Mouse (Mus musculus) forebrain, embryonic 10.5 days (tissue): ENCODE data around the gene Cabp1. TPM values are rescaled to one million over a fixed set of nuclear protein-coding genes. Genes with fewer than 3 reads are reported as not detected.

Experiments used
- DNase-seq: peaks from one replicate; pipeline ENCODE4 v3.0.0-alpha.2; 2017; ENCODE audit warnings: low spot score; ENCODE audit errors: extremely low spot score
- H3K27ac ChIP-seq: fragments of 300-500 bp; sonication (generic); 2 replicates; pipeline ENCODE4 v1.5.1; 2016; ENCODE audit warnings: mild to moderate bottlenecking
- H3K27me3 ChIP-seq: fragments of 300-500 bp; sonication (generic); 2 replicates; pipeline ENCODE4 v1.6.1; 2016; ENCODE audit warnings: mild to moderate bottlenecking; ENCODE audit not compliant: poor library complexity, severe bottlenecking
- H3K36me3 ChIP-seq: fragments of 300-500 bp; sonication (generic); replicated peaks from 2 replicates; pipeline ENCODE4 v1.6.1; 2016; ENCODE audit warnings: mild to moderate bottlenecking, moderate library complexity
- H3K4me1 ChIP-seq: fragments of 300-500 bp; sonication (generic); 2 replicates; pipeline ENCODE4 v1.6.1; 2016
- H3K4me3 ChIP-seq: fragments of 300-500 bp; sonication (generic); 2 replicates; pipeline ENCODE4 v1.5.1; 2016; ENCODE audit warnings: mild to moderate bottlenecking, moderate library complexity
- H3K9me3 ChIP-seq: fragments of 300-500 bp; sonication (generic); 2 replicates; pipeline ENCODE4 v1.6.1; 2016; ENCODE audit warnings: mild to moderate bottlenecking, moderate library complexity
- WGBS: fragments of 180-500 bp; shearing (Covaris S2); methylation state at CpG from one replicate; pipeline ENCODE4 v1.1.7; 2016; 5-methylcytosine and 5-hydroxymethylcytosine counted together
- polyA plus RNA-seq: library from polyadenylated mRNA; unstranded; fragments of >200 nt; fragmentation: Nextera tagmentation; extraction: Ambion mirVana; gene quantifications from 2 replicates; pipeline ENCODE4 v1.2.1, GENCODE M21; 2016

Cabp1 gene
- polyA plus RNA-seq, 1 experiment from 2014 or later, result 0.31 TPM

DNA sequence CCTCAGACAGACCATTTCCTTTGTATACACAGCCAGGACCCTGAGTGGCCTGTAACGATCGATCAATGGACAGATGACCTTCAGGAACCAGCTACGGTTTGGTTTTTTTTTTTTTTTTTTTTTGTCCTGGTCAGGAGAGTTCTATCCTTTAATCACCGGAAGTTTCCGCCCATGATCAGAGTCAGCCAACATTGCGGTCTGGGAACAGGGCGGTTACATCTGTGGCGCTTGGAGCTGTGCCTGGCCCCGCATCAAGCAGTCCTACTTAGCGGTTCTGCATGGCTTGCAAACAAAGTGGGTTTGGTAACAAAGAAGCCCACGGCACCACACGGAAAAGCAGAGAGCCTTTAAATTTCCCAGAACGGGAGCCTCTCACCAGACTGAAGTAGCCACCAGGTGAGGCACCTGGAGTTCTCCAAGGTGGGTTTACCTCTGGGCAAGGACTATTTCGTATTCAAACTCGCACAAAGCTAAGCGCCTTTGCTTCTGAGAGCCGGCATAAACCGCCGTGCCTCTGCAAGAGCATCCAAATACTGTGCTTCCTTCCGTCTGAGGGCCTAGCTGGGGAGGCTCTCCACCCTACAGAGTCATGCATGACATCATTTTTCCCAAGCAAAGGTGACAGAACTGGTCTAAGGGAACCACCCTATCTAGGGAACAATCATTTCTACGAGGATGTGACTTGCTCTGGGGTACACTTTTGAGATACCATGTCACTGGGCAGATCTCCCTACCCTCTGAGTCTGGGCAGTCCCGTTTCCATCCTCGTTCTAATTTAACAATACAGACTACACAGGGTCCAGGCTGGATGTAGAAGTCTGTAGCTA lies 9.8 kb upstream of the Cabp1 start:
- Histone ChIP-seq H3K9me3 (no peaks in the 10 kb centered on the region), H3K27ac (peak overlapping the region; percentile 81), H3K4me1 (peaks cover 29% of the 10 kb centered on the region), H3K4me3 (peak overlapping the region; percentile 43), H3K36me3 (no peaks in the 10 kb centered on the region), H3K27me3 (peaks cover 53% of the 10 kb centered on the region)
- WGBS, result 14% methylated on average over 23 of the region's 23 CpGs
- DNase-seq, result peak; percentile 40

DNA sequence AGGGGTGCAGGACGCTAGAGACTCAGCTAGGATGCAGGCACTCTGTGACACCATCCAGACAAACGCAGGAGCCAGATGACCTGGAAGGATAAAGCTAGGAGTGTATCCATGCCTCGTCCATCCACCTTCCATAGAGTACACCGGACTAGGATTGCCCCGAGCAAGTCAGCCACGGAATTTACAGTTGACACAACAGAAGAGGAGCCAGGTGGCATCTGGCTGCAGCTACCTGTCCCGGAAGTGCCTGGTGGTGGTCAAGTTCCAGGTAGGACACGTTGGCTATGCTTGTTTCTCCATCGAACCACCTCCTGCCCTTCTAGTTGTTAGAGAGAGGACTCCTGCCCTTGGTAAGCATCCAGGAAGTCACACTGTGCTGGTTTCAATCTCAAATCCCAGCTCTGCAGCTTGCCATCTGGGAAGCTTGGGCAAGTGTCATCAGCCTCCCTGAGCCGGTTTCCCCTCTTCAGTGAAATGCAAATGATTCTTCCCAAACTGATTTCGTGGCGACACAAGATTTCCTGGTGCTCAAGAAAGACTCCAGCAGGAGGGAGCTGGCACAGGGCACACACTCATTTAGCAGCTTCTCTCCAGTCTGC lies 543 bp upstream of the Cabp1 start:
- 5% methylated on average over 12 of the region's 12 CpGs for WGBS
- peaks cover 75% of the 10 kb centered on the region for H3K27me3 ChIP-seq
- H3K4me1 ChIP-seq, result peaks cover 39% of the 10 kb centered on the region
- no peaks in the 10 kb centered on the region for H3K36me3 ChIP-seq
- no peak for DNase-seq
- peak overlapping the region; percentile 71 for H3K27ac ChIP-seq
- H3K9me3 ChIP-seq, result no peaks in the 10 kb centered on the region
- H3K4me3 ChIP-seq, result peak overlapping the region; percentile 73

DNA sequence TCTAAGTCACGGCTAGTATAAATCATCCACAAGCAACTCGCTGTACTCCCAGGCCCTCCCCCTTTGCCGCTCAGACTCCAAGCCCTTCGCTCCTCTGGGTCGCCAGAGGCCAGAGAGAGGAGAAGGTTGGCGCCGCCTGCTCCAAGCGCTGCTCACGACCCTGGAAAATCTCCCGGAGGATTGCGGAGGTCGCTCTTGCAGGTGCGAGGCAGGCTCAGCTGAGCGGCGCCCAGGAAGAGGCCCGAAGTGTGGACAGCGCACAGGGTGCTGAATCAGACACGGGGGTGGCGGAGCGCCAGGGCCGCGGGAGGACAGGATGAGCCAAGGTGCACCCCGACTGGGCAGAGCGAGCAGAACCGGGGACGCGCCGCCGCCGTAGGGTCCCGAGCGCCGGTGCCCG lies 955 bp downstream of the Cabp1 start:
- peak; percentile 48 for DNase-seq
- WGBS, result under 1% methylated on average over 33 of the region's 34 CpGs
- H3K4me1 ChIP-seq, result peaks cover 39% of the 10 kb centered on the region
- H3K27ac ChIP-seq, result peak overlapping the region; percentile 71
- H3K4me3 ChIP-seq, result peak overlapping the region; percentile 73
- H3K9me3 ChIP-seq, result 0 out of 2 replicates have a peak, but pooled peaks cover 3% of the 10 kb centered on the region
- no peaks in the 10 kb centered on the region for H3K36me3 ChIP-seq
- H3K27me3 ChIP-seq, result peaks cover 89% of the 10 kb centered on the region

GRCm38 (mm10) chr5:115192828-115193195 lies 1.4 kb downstream of the Cabp1 start:
- DNase-seq, result no peak
- Histone ChIP-seq H3K27me3 (peaks cover 93% of the 10 kb centered on the region), H3K36me3 (no peaks in the 10 kb centered on the region), H3K4me1 (peaks cover 41% of the 10 kb centered on the region), H3K4me3 (peak overlapping the region; percentile 73), H3K27ac (no peak overlapping the region), H3K9me3 (0 out of 2 replicates have a peak, but pooled peaks cover 4% of the 10 kb centered on the region)
- 15% methylated on average over 7 of the region's 7 CpGs for WGBS

GRCm38 (mm10) chr5:115191880-115192827 lies 2.0 kb downstream of the Cabp1 start:
- peaks cover 97% of the 10 kb centered on the region for H3K27me3 ChIP-seq
- H3K9me3 ChIP-seq, result 0 out of 2 replicates have a peak, but pooled peaks cover 4% of the 10 kb centered on the region
- peak; percentile 40 for DNase-seq
- H3K36me3 ChIP-seq, result no peaks in the 10 kb centered on the region
- H3K27ac ChIP-seq, result no peak overlapping the region
- peak overlapping the region; percentile 73 for H3K4me3 ChIP-seq
- peaks cover 48% of the 10 kb centered on the region for H3K4me1 ChIP-seq
- 12% methylated on average over 29 of the region's 29 CpGs for WGBS

- H3K4me3 ChIP-seq, result no peak overlapping the region
- peaks cover 67% of the 10 kb centered on the region for H3K4me1 ChIP-seq
- H3K27me3 ChIP-seq, result peaks cover 96% of the 10 kb centered on the region
- H3K27ac ChIP-seq, result no peak overlapping the region
- WGBS, result 82% methylated on average over 12 of the region's 12 CpGs
- H3K36me3 ChIP-seq, result no peaks in the 10 kb centered on the region
- H3K9me3 ChIP-seq, result 0 out of 2 replicates have a peak, but pooled peaks cover 4% of the 10 kb centered on the region
- DNase-seq, result no peak
Observed at GRCm38 (mm10) chr5:115190081-115190480, 4.1 kb downstream of the Cabp1 start.

DNA sequence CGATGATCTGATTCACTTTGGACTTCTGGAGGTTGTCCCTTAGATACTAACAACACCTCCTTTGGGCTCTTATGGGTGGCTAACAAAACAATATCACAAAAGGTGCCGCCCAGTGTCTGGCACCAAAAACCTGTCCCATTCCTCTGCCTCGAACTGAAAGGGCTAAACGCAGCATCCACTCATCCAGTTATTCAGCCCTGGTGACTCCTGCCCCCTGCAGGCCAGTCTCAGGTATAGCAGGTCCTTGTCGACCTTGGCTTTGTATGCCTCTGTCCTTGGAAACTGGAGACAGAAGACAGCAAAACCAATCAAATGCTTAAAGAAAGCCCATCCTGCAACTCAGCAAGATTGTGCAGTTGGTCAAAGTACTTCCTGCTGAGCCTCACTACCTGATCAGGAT lies 5.4 kb downstream of the Cabp1 start:
- Histone ChIP-seq H3K4me3 (no peak overlapping the region), H3K4me1 (peaks cover 65% of the 10 kb centered on the region), H3K36me3 (no peaks in the 10 kb centered on the region), H3K27ac (no peak overlapping the region), H3K27me3 (peaks cover 87% of the 10 kb centered on the region), H3K9me3 (0 out of 2 replicates have a peak, but pooled peaks cover 4% of the 10 kb centered on the region)
- WGBS, result 53% methylated on average over 5 of the region's 5 CpGs
- DNase-seq, result peak; percentile 50

DNA sequence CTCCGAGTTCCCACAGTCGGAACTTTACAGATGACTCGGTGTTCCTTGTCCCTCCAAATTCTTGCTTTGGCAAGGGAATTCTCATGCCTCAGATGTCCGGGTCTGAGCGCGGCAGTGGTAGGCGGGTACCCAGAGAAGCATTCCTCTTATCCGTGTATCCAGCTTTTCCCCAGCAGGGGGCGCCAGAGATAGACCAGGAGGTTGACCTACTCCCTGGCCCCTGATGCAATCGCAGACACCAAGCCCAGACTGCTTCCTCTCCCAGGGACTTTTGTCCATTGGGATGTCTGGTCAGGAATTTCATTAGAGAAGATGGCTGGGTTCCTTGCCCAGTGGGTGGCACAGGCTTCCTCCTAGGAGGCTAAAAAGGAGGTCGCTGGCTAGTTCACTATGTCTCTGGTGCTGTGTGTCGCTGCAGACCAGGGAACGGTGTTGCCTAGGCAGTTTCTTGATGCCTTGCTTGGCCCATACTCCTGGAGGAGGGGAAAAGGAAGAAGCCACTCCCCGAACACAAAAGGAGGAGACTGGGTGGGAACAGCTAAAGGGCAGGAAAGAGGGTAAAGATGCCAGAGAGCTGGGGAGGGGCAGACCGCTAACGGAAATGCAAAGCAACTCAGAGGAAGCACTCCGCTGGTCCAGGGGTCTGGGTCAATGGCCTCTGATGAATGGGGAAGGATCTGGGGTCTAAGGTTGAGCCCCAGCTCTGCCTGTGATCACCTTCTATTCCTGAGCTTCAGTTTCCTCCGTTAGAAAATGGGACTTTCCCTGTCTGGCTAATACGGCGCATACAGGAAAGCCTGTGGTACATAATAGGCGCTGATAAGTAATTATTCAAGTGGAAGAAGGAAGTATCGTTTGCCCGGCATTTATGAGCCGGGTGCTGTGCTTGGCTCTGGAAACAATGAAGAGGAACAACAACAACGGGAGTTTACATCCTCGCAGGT lies 6.7 kb downstream of the Cabp1 start:
- peak; percentile 96 for DNase-seq
- peak overlapping the region; percentile 65 for H3K27ac ChIP-seq
- H3K36me3 ChIP-seq, result no peaks in the 10 kb centered on the region
- peak overlapping the region; percentile 18 for H3K4me3 ChIP-seq
- 18% methylated on average over 26 of the region's 26 CpGs for WGBS
- H3K4me1 ChIP-seq, result peaks cover 56% of the 10 kb centered on the region
- 0 out of 2 replicates have a peak, but pooled peaks cover 4% of the 10 kb centered on the region for H3K9me3 ChIP-seq
- H3K27me3 ChIP-seq, result peaks cover 73% of the 10 kb centered on the region

GRCm38 (mm10) chr5:115186371-115187073 lies 7.7 kb downstream of the Cabp1 start:
- peaks cover 47% of the 10 kb centered on the region for H3K4me1 ChIP-seq
- 0 out of 2 replicates have a peak, but pooled peaks cover 4% of the 10 kb centered on the region for H3K9me3 ChIP-seq
- 50% methylated on average over 17 of the region's 17 CpGs for WGBS
- H3K36me3 ChIP-seq, result no peaks in the 10 kb centered on the region
- peak overlapping the region; percentile 8; the same call in 1 of the 2 replicates for H3K27ac ChIP-seq
- H3K27me3 ChIP-seq, result peaks cover 71% of the 10 kb centered on the region
- H3K4me3 ChIP-seq, result peak overlapping the region; percentile 18
- DNase-seq, result no peak

GRCm38 (mm10) chr5:115184726-115185125 lies 9.5 kb downstream of the Cabp1 start:
- Histone ChIP-seq H3K4me1 (peaks cover 44% of the 10 kb centered on the region), H3K27me3 (peaks cover 53% of the 10 kb centered on the region), H3K9me3 (0 out of 2 replicates have a peak, but pooled peaks cover 4% of the 10 kb centered on the region), H3K27ac (no peak overlapping the region), H3K4me3 (peak overlapping the region; percentile 34), H3K36me3 (no peaks in the 10 kb centered on the region)
- no peak for DNase-seq
- 20% methylated on average over 15 of the region's 15 CpGs for WGBS

DNA sequence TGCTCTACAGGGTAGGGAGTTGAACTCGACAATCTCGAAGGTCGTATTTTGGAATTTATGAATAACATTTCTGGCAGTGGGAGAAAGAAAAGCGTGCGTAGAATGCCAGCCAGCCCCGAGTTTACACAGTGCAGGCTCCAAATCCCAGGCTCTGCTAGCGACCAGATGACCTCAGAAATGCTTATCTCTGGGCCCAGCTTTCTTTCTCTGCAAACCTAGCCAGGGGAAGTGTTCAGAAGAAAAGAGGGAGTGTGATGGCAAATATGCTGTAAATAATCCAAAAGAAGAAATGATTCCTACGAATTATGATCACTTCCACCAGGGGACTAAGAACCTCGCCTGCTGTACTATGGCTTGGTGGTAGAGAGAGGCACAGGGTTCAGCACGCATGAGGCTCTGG lies 10.7 kb downstream of the Cabp1 start:
- DNase-seq, result no peak
- 89% methylated on average over 10 of the region's 10 CpGs for WGBS
- peaks cover 42% of the 10 kb centered on the region for H3K27me3 ChIP-seq

More for the DNA sequence above, 10.7 kb downstream of the Cabp1 start:
- Histone ChIP-seq H3K4me1 (peaks cover 44% of the 10 kb centered on the region), H3K9me3 (0 out of 2 replicates have a peak, but pooled peaks cover 3% of the 10 kb centered on the region), H3K27ac (no peak overlapping the region), H3K36me3 (no peaks in the 10 kb centered on the region), H3K4me3 (no peak overlapping the region)
